ENCODE assay signal across 8 mouse cellular contexts in genomic region chr15:96642436-96643405, GRCm38 (mm10). TPM values are rescaled to one million over a fixed set of nuclear protein-coding genes. Genes with fewer than 3 reads are reported as not detected.
DNase-seq lines count a peak whose midpoint lies in the region; ATAC-seq and TF ChIP-seq lines count a peak whose summit lies in the region.

Gene Slc38a1, minus strand, starts transcription at chr15:96642913.

- H3K27ac ChIP-seq in forebrain, postnatal 0 days (ENCODE audit: low read depth, low read length), result peak within 1 kb of the TSS; percentile 100
- peak within 1 kb of the TSS; percentile 100 for H3K27ac ChIP-seq in hindbrain, embryonic 14.5 days

- TF ChIP-seq CTCF in forebrain, postnatal 0 days (IDR thresholded peaks at IDR 0.05; ENCODE audit: low read depth), result no peak

- peak within 1 kb of the TSS; percentile 95 for H3K4me2 ChIP-seq in forebrain, postnatal 0 days (ENCODE audit: low read depth)
- peak within 1 kb of the TSS; percentile 75 for H3K4me2 ChIP-seq in hindbrain, embryonic 14.5 days (replicated peaks)

- DNase-seq in cerebellum, adult 11-12 months, result peak; percentile 68
- peak; percentile 90 for DNase-seq in forebrain, postnatal 0 days
- peak; percentile 80 for DNase-seq in hindbrain, embryonic 14.5 days (ENCODE audit: low spot score)
- peak; percentile 71 to 73 for DNase-seq in left cerebral cortex, postnatal 36 days (ENCODE audit: low spot score in 2 of 2)
- DNase-seq in mesoderm, embryonic 11.5 days (ENCODE audit: low read depth, low spot score), result peak; percentile 90
- DNase-seq in right cerebral cortex, postnatal 4 days, result peak; percentile 71

- H3K9me3 ChIP-seq in erythroblast, embryonic 14.5 days (ENCODE audit: control insufficient read depth, low read length), result no peaks in the 10 kb centered on the region
- no peaks in the 10 kb centered on the region for H3K9me3 ChIP-seq in forebrain, postnatal 0 days (ENCODE audit: low read length)
- no peaks in the 10 kb centered on the region for H3K9me3 ChIP-seq in hindbrain, embryonic 14.5 days (ENCODE audit: control insufficient read depth, low read length)

- peaks cover 55% of the 10 kb centered on the region for H3K4me1 ChIP-seq in erythroblast, embryonic 14.5 days (ENCODE audit: control insufficient read depth)
- peaks cover 4% of the 10 kb centered on the region; the same call in 1 of the 2 replicates for H3K4me1 ChIP-seq in forebrain, postnatal 0 days (ENCODE audit: insufficient read depth)
- peaks cover 31% of the 10 kb centered on the region for H3K4me1 ChIP-seq in hindbrain, embryonic 14.5 days (replicated peaks; ENCODE audit: control insufficient read depth, insufficient read depth, low read length)

- intact Hi-C loops in left cerebral cortex, postnatal 36 days (cut with DNase I), result loop anchor here (5.0 kb wide), 3 partner anchors 45 to 180 kb away; partner anchors contain the start of genes Scaf11 and Slc38a2

- ATAC-seq in erythroblast, adult 5-6 weeks (replicated peaks; ENCODE audit: low FRiP score, poor library complexity, severe bottlenecking), result no peak
- ATAC-seq in forebrain, postnatal 0 days, result peak; percentile 80
- ATAC-seq in hindbrain, embryonic 14.5 days (ENCODE audit: low FRiP score), result peak; percentile 85

- WGBS in forebrain, postnatal 0 days, result 1% methylated on average over 68 of the region's 70 CpGs
- under 1% methylated on average over 64 of the region's 70 CpGs for WGBS in hindbrain, embryonic 14.5 days

- H3K9ac ChIP-seq in forebrain, postnatal 0 days, result peak within 1 kb of the TSS; percentile 99
- H3K9ac ChIP-seq in hindbrain, embryonic 14.5 days, result peak within 1 kb of the TSS; percentile 100

- H3K27me3 ChIP-seq in erythroblast, embryonic 14.5 days (ENCODE audit: control insufficient read depth), result peaks cover 19% of the 10 kb centered on the region
- no peaks in the 10 kb centered on the region for H3K27me3 ChIP-seq in forebrain, postnatal 0 days (ENCODE audit: insufficient read depth, low read length)
- H3K27me3 ChIP-seq in hindbrain, embryonic 14.5 days (ENCODE audit: control insufficient read depth, insufficient read depth, low read length), result no peaks in the 10 kb centered on the region

- peak within 1 kb of the TSS; percentile 81 for H3K4me3 ChIP-seq in erythroblast, embryonic 14.5 days (replicated peaks)
- peak within 1 kb of the TSS; percentile 82 for H3K4me3 ChIP-seq in forebrain, postnatal 0 days (ENCODE audit: low read depth, low read length)
- peak within 1 kb of the TSS; percentile 90 for H3K4me3 ChIP-seq in hindbrain, embryonic 14.5 days (replicated peaks; ENCODE audit: low read length)

- H3K36me3 ChIP-seq in erythroblast, embryonic 14.5 days (ENCODE audit: control insufficient read depth), result peaks cover 4% of the 10 kb centered on the region
- no peaks in the 10 kb centered on the region for H3K36me3 ChIP-seq in forebrain, postnatal 0 days (ENCODE audit: insufficient read depth)
- H3K36me3 ChIP-seq in hindbrain, embryonic 14.5 days (replicated peaks; ENCODE audit: control insufficient read depth, insufficient read depth), result no peaks in the 10 kb centered on the region

RNA-seq across cellular contexts. Expression of gene Slc38a1, which starts in this region (rescaled TPM):
- 0.43 and 0.55 TPM in 2 replicates for polyA plus RNA-seq in erythroblast, embryonic 14.5 days (2012)
- 15.3 and 27.3 TPM in 2 replicates for total RNA-seq in erythroblast, adult 5-6 weeks (2015; ENCODE audit: low replicate concordance)
- 6.6 TPM in 2 replicates for total RNA-seq in erythroblast, adult 5-6 weeks (2017; ENCODE audit: low replicate concordance)
- total RNA-seq in forebrain, postnatal 0 days (2014; rRNA removed), result 52.7 and 73.3 TPM in 2 replicates
- 67.0 and 90.2 TPM in 2 replicates for polyA plus RNA-seq in forebrain, postnatal 0 days (2015; fragmentation: Nextera tagmentation; extraction: Ambion mirVana)
- 133 and 144 TPM in 2 replicates for polyA plus RNA-seq in hindbrain, embryonic 14.5 days (2014; fragmentation: Nextera tagmentation; extraction: Ambion mirVana)
- 100 to 1,000 TPM; 103 TPM for total RNA-seq in left cerebral cortex, postnatal 36 days (2021)

Comparison
In these comparisons a context has a peak if more than half of its experiments do, and no peak if none do; other contexts are left out.
1. RNA of gene Slc38a1 (polyA plus RNA-seq): 133 to 144 TPM in hindbrain, embryonic 14.5 days and 67.0 to 90.2 TPM in forebrain, postnatal 0 days; 0.43 to 0.55 TPM in erythroblast, embryonic 14.5 days; every median in the first group is over 10 times any median in the second.
2. Peak in every context shown above with its lines, with median percentiles within 50 percentile points of each other: H3K4me3 ChIP-seq and DNase-seq.